Mouse (Mus musculus) C2C12 (cell line): ENCODE measurements around the gene Serpina6.
"Not testable (repeated sequence)": the region's sequence is repeated elsewhere in the genome, so short reads cannot be mapped to it uniquely, and the experiment has no call there.

Source experiments
- CEBPB ChIP-seq: IDR thresholded peaks from one replicate; pipeline ENCODE4 v1.6.1; 2011; ENCODE audit warnings: low read depth, mild to moderate bottlenecking, control low read depth, moderate library complexity
- CTCF ChIP-seq: IDR thresholded peaks from one replicate; pipeline ENCODE4 v1.5.1; 2011; ENCODE audit not compliant: control insufficient read depth, insufficient read depth, insufficient read length
- FOSL1 ChIP-seq: IDR thresholded peaks from one replicate; pipeline ENCODE4 v1.8.0; 2011; ENCODE audit warnings: mild to moderate bottlenecking, low read length; ENCODE audit not compliant: poor library complexity, insufficient read depth, severe bottlenecking
- MAX ChIP-seq: IDR thresholded peaks from one replicate; pipeline ENCODE4 v1.6.1; 2011; ENCODE audit warnings: mild to moderate bottlenecking, control low read depth
- MYOG ChIP-seq: IDR thresholded peaks from one replicate; pipeline ENCODE4 v1.6.1; 2011; ENCODE audit not compliant: control insufficient read depth, insufficient read length; ENCODE audit errors: extremely low read depth
- USF1 ChIP-seq: IDR thresholded peaks from one replicate; pipeline ENCODE4 v1.6.1; 2011; ENCODE audit warnings: low read depth, mild to moderate bottlenecking, control low read depth, moderate library complexity

- not testable (repeated sequence) for TF ChIP-seq MAX, CTCF, MYOG, USF1, CEBPB, FOSL1
Measured at GRCm38 (mm10) chr12:103679853-103680252, 22.8 kb upstream of the Serpina6 start.
